Mouse (Mus musculus): Measurements from ENCODE around the gene Gdpd2. TPM values are rescaled to one million over a fixed set of nuclear protein-coding genes. Genes with fewer than 3 reads are reported as not detected.

The Gdpd2 gene
- total RNA-seq, 1 experiment from 2014 or later: not detected

GRCm38 (mm10) chrX:100775405-100775804 is 45.7 kb downstream of the Gdpd2 start:
- ATAC-seq (replicated peaks; ENCODE audit: insufficient number of reproducible peaks, low FRiP score, low TSS enrichment, poor library complexity, severe bottlenecking): no peak

DNA sequence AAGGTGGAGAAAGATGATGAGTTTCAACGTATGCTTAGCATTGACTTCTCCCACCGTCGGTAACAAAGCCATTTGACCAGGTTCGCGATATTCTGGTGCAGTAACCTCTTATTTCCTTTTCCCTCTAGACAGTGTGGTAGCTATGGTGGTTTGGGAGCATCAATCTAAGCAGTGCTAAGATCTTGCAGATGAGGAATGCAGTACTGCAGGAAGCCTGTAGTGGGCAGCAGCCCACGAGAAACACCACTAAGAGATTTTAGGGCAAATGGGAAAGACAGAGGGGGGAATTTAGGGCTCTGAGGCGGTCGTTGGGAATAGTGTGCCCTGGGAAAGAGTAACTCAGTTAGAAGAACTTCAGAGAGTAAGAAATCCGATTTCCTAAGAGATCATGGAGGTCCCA is 46.8 kb downstream of the Gdpd2 start:
- ATAC-seq (replicated peaks; ENCODE audit: insufficient number of reproducible peaks, low FRiP score, low TSS enrichment, poor library complexity, severe bottlenecking): no peak

DNA sequence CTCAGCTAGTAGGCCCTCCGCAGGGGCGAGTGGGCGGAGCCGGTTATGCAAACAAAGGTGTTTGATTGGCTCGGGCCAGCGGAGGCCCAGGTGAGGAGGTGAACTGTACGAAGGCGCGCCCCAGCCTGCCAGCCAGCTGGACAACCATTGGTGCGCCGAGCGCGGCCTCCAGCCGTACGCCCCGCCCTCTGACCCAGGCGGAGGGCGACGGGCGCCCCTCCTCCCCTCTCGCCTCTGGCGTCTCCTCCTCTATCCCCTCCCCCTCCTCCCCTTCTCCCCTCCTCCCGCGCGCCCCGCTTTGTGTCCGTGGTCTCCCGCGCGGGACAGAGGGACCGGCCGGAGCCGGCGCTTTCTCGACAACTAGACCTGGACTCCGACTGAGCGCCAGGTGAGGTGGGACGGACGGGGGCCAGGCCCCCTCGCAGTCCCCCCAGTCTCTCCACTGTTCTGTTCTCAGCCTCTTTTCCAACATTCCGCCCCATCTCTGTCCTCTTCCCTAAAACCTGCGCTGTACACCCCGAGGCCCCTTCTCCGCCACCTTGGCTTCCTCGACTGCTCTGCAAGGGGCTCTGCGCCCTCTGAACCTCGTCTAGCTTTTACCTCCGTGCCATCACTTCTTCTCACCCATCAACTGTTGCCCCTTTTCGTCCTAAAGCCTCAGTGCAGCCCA is 47.4 kb downstream of the Gdpd2 start:
- ATAC-seq (replicated peaks; ENCODE audit: insufficient number of reproducible peaks, low FRiP score, low TSS enrichment, poor library complexity, severe bottlenecking): no peak

DNA sequence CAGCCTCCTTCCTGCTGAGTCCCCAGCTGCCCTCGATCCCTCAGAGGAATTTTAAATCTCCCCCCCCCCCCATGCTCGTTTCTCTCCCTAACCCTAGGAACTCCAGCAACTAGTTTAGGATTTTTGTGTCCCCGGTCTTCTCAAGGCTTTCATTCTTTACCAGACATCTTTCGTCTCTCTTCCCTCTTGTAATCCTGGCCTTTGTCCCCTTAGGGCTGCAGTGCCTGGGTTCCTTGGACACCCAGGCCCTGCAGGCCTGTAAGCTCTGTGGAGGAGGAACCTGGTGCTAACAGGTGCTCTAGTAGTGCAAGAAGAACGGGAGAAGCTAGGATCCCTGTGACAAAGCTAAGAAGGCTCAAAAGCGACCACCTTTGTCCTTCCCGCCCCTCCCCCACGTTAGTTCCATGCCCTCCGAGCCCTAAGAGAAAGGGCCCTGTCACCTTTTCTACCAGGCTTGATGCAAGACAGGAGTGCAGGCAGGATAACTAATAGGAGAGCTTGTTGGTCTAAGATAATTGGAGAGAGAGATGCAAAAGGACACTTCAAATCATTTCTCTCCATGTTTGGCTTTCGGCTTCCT is 48.1 kb downstream of the Gdpd2 start:
- ATAC-seq (replicated peaks; ENCODE audit: insufficient number of reproducible peaks, low FRiP score, low TSS enrichment, poor library complexity, severe bottlenecking): no peak

DNA sequence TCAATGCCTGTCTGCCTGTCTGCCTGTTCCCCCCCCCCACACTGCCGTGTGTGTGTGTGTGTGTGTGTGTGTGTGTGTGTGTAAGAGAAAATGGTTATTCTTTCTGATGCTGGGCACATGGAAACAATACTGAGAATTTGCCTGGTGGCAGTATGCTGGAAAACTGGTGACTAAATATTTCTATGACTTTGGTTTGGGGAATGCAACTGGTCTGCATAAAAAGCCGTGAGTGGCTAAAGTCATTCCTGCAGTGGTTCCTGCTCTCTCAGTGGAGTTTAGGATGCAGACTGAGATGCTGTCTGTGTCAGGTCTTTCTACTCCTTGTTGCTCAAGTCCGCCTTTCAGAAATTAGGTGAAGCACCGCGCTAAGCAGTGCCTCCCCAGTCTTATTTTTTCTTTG is 48.7 kb downstream of the Gdpd2 start:
- ATAC-seq (replicated peaks; ENCODE audit: insufficient number of reproducible peaks, low FRiP score, low TSS enrichment, poor library complexity, severe bottlenecking): no peak

Other genes starting within 250 kb of the Gdpd2 start
- gene Igbp1, start 235.6 kb upstream of the Gdpd2 start, total RNA-seq (2017): 89.4 to 107 TPM (median 91.8 TPM) in 3 replicates
- not detected in 3 replicates for gene Dgat2l6, start 205.0 kb upstream of the Gdpd2 start, total RNA-seq (2017)
- gene Awat1, start 157.6 kb upstream of the Gdpd2 start, total RNA-seq (2017): not detected in 3 replicates
- not detected in 3 replicates for gene P2ry4, start 135.0 kb upstream of the Gdpd2 start, total RNA-seq (2017)
- gene Arr3, start 124.4 kb upstream of the Gdpd2 start, total RNA-seq (2017): not detected in 3 replicates
- gene Kif4, start 104.1 kb upstream of the Gdpd2 start, total RNA-seq (2017): 0.57 to 0.87 TPM in 2 of 3 replicates, not detected in the other
- gene Pdzd11, start 103.3 kb upstream of the Gdpd2 start, total RNA-seq (2017): 7.1 to 18.0 TPM (median 17.5 TPM) in 3 replicates
- gene Dlg3, start 37.8 kb downstream of the Gdpd2 start, total RNA-seq (2017): 4.5 to 6.4 TPM (median 4.6 TPM) in 3 replicates